Mouse (Mus musculus): Measurements from ENCODE around the gene En2. TPM values are rescaled to one million over a fixed set of nuclear protein-coding genes. Genes with fewer than 3 reads are reported as not detected.

Gene En2
- total RNA-seq, 1 experiment from 2014 or later, result not detected

GRCm38 (mm10) chr5:28157044-28157730 lies 8.3 kb upstream of the En2 start:
- no peak for ATAC-seq (replicated peaks in 1 of 2; ENCODE audit: insufficient read depth in 1 of 2, low FRiP score in 2 of 2, low TSS enrichment in 1 of 2, low read depth in 1 of 2, poor library complexity in 2 of 2, severe bottlenecking in 2 of 2)

GRCm38 (mm10) chr5:28157781-28158180 lies 7.7 kb upstream of the En2 start:
- no peak for ATAC-seq (replicated peaks in 1 of 2; ENCODE audit: insufficient read depth in 1 of 2, low FRiP score in 2 of 2, low TSS enrichment in 1 of 2, low read depth in 1 of 2, poor library complexity in 2 of 2, severe bottlenecking in 2 of 2)

- no peak for ATAC-seq (replicated peaks in 1 of 2; ENCODE audit: insufficient read depth in 1 of 2, low FRiP score in 2 of 2, low TSS enrichment in 1 of 2, low read depth in 1 of 2, poor library complexity in 2 of 2, severe bottlenecking in 2 of 2)
Measured at GRCm38 (mm10) chr5:28158308-28159071, 7.0 kb upstream of the En2 start.

GRCm38 (mm10) chr5:28159072-28159458 lies 6.4 kb upstream of the En2 start:
- ATAC-seq (replicated peaks in 1 of 2; ENCODE audit: insufficient read depth in 1 of 2, low FRiP score in 2 of 2, low TSS enrichment in 1 of 2, low read depth in 1 of 2, poor library complexity in 2 of 2, severe bottlenecking in 2 of 2), result peak in 1 of 2 experiments; percentile 16; a peak in 1 of 4 replicates

GRCm38 (mm10) chr5:28159891-28160470 lies 5.5 kb upstream of the En2 start:
- no peak for ATAC-seq (replicated peaks in 1 of 2; ENCODE audit: insufficient read depth in 1 of 2, low FRiP score in 2 of 2, low TSS enrichment in 1 of 2, low read depth in 1 of 2, poor library complexity in 2 of 2, severe bottlenecking in 2 of 2)

GRCm38 (mm10) chr5:28161383-28161937 lies 4.0 kb upstream of the En2 start:
- no peak for ATAC-seq (replicated peaks in 1 of 2; ENCODE audit: insufficient read depth in 1 of 2, low FRiP score in 2 of 2, low TSS enrichment in 1 of 2, low read depth in 1 of 2, poor library complexity in 2 of 2, severe bottlenecking in 2 of 2)

- ATAC-seq (replicated peaks in 1 of 2; ENCODE audit: insufficient read depth in 1 of 2, low FRiP score in 2 of 2, low TSS enrichment in 1 of 2, low read depth in 1 of 2, poor library complexity in 2 of 2, severe bottlenecking in 2 of 2), result no peak
Measured at GRCm38 (mm10) chr5:28161938-28162402, 3.5 kb upstream of the En2 start.

GRCm38 (mm10) chr5:28163926-28164325 lies 1.6 kb upstream of the En2 start:
- ATAC-seq (replicated peaks in 1 of 2; ENCODE audit: insufficient read depth in 1 of 2, low FRiP score in 2 of 2, low TSS enrichment in 1 of 2, low read depth in 1 of 2, poor library complexity in 2 of 2, severe bottlenecking in 2 of 2), result no peak

GRCm38 (mm10) chr5:28166256-28167231 lies 1.1 kb downstream of the En2 start:
- ATAC-seq (replicated peaks in 1 of 2; ENCODE audit: insufficient read depth in 1 of 2, low FRiP score in 2 of 2, low TSS enrichment in 1 of 2, low read depth in 1 of 2, poor library complexity in 2 of 2, severe bottlenecking in 2 of 2), result peak in 1 of 2 experiments; percentile 47; a peak in 2 of 4 replicates

GRCm38 (mm10) chr5:28167611-28168252 lies 2.2 kb downstream of the En2 start:
- 0 out of 4 replicates have a peak, but pooled peaks of 1 of the 2 experiments have one; percentile 25 for ATAC-seq (replicated peaks in 1 of 2; ENCODE audit: insufficient read depth in 1 of 2, low FRiP score in 2 of 2, low TSS enrichment in 1 of 2, low read depth in 1 of 2, poor library complexity in 2 of 2, severe bottlenecking in 2 of 2)

GRCm38 (mm10) chr5:28168253-28169165 lies 3.0 kb downstream of the En2 start:
- peak in 1 of 2 experiments; percentile 54; a peak in 2 of 4 replicates for ATAC-seq (replicated peaks in 1 of 2; ENCODE audit: insufficient read depth in 1 of 2, low FRiP score in 2 of 2, low TSS enrichment in 1 of 2, low read depth in 1 of 2, poor library complexity in 2 of 2, severe bottlenecking in 2 of 2)

- no peak for ATAC-seq (replicated peaks in 1 of 2; ENCODE audit: insufficient read depth in 1 of 2, low FRiP score in 2 of 2, low TSS enrichment in 1 of 2, low read depth in 1 of 2, poor library complexity in 2 of 2, severe bottlenecking in 2 of 2)
Measured at GRCm38 (mm10) chr5:28169166-28169801, 3.8 kb downstream of the En2 start.

- no peak for ATAC-seq (replicated peaks in 1 of 2; ENCODE audit: insufficient read depth in 1 of 2, low FRiP score in 2 of 2, low TSS enrichment in 1 of 2, low read depth in 1 of 2, poor library complexity in 2 of 2, severe bottlenecking in 2 of 2)
Measured at GRCm38 (mm10) chr5:28170081-28170480, 4.6 kb downstream of the En2 start.

- ATAC-seq (replicated peaks in 1 of 2; ENCODE audit: insufficient read depth in 1 of 2, low FRiP score in 2 of 2, low TSS enrichment in 1 of 2, low read depth in 1 of 2, poor library complexity in 2 of 2, severe bottlenecking in 2 of 2), result no peak
Measured at GRCm38 (mm10) chr5:28170892-28171291, 5.4 kb downstream of the En2 start.

GRCm38 (mm10) chr5:28171667-28172066 lies 6.2 kb downstream of the En2 start:
- no peak for ATAC-seq (replicated peaks in 1 of 2; ENCODE audit: insufficient read depth in 1 of 2, low FRiP score in 2 of 2, low TSS enrichment in 1 of 2, low read depth in 1 of 2, poor library complexity in 2 of 2, severe bottlenecking in 2 of 2)
